Mouse (Mus musculus): ENCODE measurements around the gene Klf16.
"Not testable (repeated sequence)": the region's sequence is repeated elsewhere in the genome, so short reads cannot be mapped to it uniquely, and the experiment has no call there.

Gene Klf16

GRCm38 (mm10) chr10:80606306-80606705 is 29.2 kb upstream of the Klf16 start:
- no peak for DNase-seq (ENCODE audit: low spot score in 2 of 2)

GRCm38 (mm10) chr10:80605721-80606120 is 28.6 kb upstream of the Klf16 start, which contains the start of gene Gm49322:
TSS of gene Gm49322 (plus strand) at chr10:80606021.
- DNase-seq (ENCODE audit: low spot score in 2 of 2), result not testable (repeated sequence)

- DNase-seq (ENCODE audit: low spot score in 2 of 2), result no peak
Measured at GRCm38 (mm10) chr10:80604988-80605387, 27.9 kb upstream of the Klf16 start.

GRCm38 (mm10) chr10:80604001-80604509 is 26.9 kb upstream of the Klf16 start:
- DNase-seq (ENCODE audit: low spot score in 2 of 2), result no peak

- DNase-seq (ENCODE audit: low spot score in 2 of 2), result no peak
Measured at GRCm38 (mm10) chr10:80603364-80603763, 26.2 kb upstream of the Klf16 start.

GRCm38 (mm10) chr10:80602698-80603325 is 25.7 kb upstream of the Klf16 start, which contains the start of the genes Scamp4 and Adat3:
TSS of gene Scamp4 (plus strand) at chr10:80602872.
TSS of gene Adat3 (plus strand) at chr10:80602880.
- DNase-seq (ENCODE audit: low spot score in 2 of 2), result peak; percentile 83 to 93

- no peak for DNase-seq (ENCODE audit: low spot score in 2 of 2)
Measured at GRCm38 (mm10) chr10:80596318-80596717, 19.2 kb upstream of the Klf16 start.

GRCm38 (mm10) chr10:80589879-80590854 is 13.0 kb upstream of the Klf16 start, which contains the start of gene Abhd17a:
TSS of gene Abhd17a (minus strand) at chr10:80590341.
- peak; percentile 90 to 94 for DNase-seq (ENCODE audit: low spot score in 2 of 2)

- DNase-seq (ENCODE audit: low spot score in 2 of 2), result no peak
Measured at GRCm38 (mm10) chr10:80589127-80589878, 12.2 kb upstream of the Klf16 start.

GRCm38 (mm10) chr10:80587305-80587657 is 10.2 kb upstream of the Klf16 start:
- DNase-seq (ENCODE audit: low spot score in 2 of 2), result no peak

GRCm38 (mm10) chr10:80586407-80587304 is 9.5 kb upstream of the Klf16 start:
- DNase-seq (ENCODE audit: low spot score in 2 of 2), result no peak

GRCm38 (mm10) chr10:80585581-80585980 is 8.5 kb upstream of the Klf16 start:
- no peak for DNase-seq (ENCODE audit: low spot score in 2 of 2)

GRCm38 (mm10) chr10:80584642-80585552 is 7.8 kb upstream of the Klf16 start:
- no peak for DNase-seq (ENCODE audit: low spot score in 2 of 2)

GRCm38 (mm10) chr10:80584045-80584488 is 6.9 kb upstream of the Klf16 start:
- no peak for DNase-seq (ENCODE audit: low spot score in 2 of 2)

GRCm38 (mm10) chr10:80583047-80583446 is 5.9 kb upstream of the Klf16 start:
- no peak for DNase-seq (ENCODE audit: low spot score in 2 of 2)

GRCm38 (mm10) chr10:80578911-80579310 is 1.8 kb upstream of the Klf16 start:
- DNase-seq (ENCODE audit: low spot score in 2 of 2), result no peak

- DNase-seq (ENCODE audit: low spot score in 2 of 2), result peak; percentile 62 to 86
Measured at GRCm38 (mm10) chr10:80578131-80578750, 1.1 kb upstream of the Klf16 start.

GRCm38 (mm10) chr10:80576351-80577194 is 548 bp downstream of the Klf16 start:
- peak in 1 of 2 experiments; percentile 64 for DNase-seq (ENCODE audit: low spot score in 2 of 2)
